Mouse (Mus musculus) kidney, embryonic 16.5 days (tissue): Measurements from ENCODE around the gene Cenpw. TPM values are rescaled to one million over a fixed set of nuclear protein-coding genes. Genes with fewer than 3 reads are reported as not detected.

ENCODE experiments used
- ATAC-seq: fragments of 200-750 bp; cut with Nextera tagmentation; 2 replicates; pipeline ENCODE4 v1.8.0; 2017; ENCODE audit warnings: moderate TSS enrichment; ENCODE audit not compliant: low FRiP score, low TSS enrichment
- H3K27ac ChIP-seq: fragments of 300-500 bp; sonication (generic); 2 replicates; pipeline ENCODE4 v1.5.1; 2014; ENCODE audit warnings: low read length
- H3K27me3 ChIP-seq: fragments of 300-500 bp; sonication (generic); 2 replicates; pipeline ENCODE4 v1.6.1; 2014; ENCODE audit warnings: low read length, control low read depth, mixed read lengths; ENCODE audit not compliant: insufficient read depth
- H3K36me3 ChIP-seq: fragments of 300-500 bp; sonication (generic); 2 replicates; pipeline ENCODE4 v1.6.1; 2014; ENCODE audit warnings: low read length, control low read depth, mixed read lengths; ENCODE audit not compliant: insufficient read depth
- H3K4me1 ChIP-seq: fragments of 300-500 bp; sonication (generic); 2 replicates; pipeline ENCODE4 v1.6.1; 2014; ENCODE audit warnings: low read length, control low read depth, mixed read lengths; ENCODE audit not compliant: insufficient read depth
- H3K4me2 ChIP-seq: fragments of 300-500 bp; sonication (generic); replicated peaks from 2 replicates; pipeline ENCODE4 v1.6.1; 2014; ENCODE audit warnings: low read depth, low read length
- H3K4me3 ChIP-seq: fragments of 300-500 bp; sonication (generic); 2 replicates; pipeline ENCODE4 v1.5.1; 2014; ENCODE audit warnings: mild to moderate bottlenecking, low read length
- H3K9ac ChIP-seq: fragments of 300-500 bp; sonication (generic); replicated peaks from 2 replicates; pipeline ENCODE4 v1.6.1; 2014; ENCODE audit warnings: low read length
- H3K9me3 ChIP-seq: fragments of 300-500 bp; sonication (generic); 2 replicates; pipeline ENCODE4 v1.6.1; 2016; ENCODE audit warnings: low read length, control low read depth
- WGBS: fragments of 180-500 bp; shearing (Covaris S2); extraction: QIAGEN DNeasy Blood & Tissue Kit; methylation state at CpG from one replicate; pipeline ENCODE4 v1.1.7; 2014; 5-methylcytosine and 5-hydroxymethylcytosine counted together
- polyA plus RNA-seq: library from polyadenylated mRNA; unstranded; fragments of >200 nt; fragmentation: Nextera tagmentation; extraction: Ambion mirVana; gene quantifications from 2 replicates; pipeline ENCODE4 v1.2.1, GENCODE M21; 2015

The Cenpw gene
- polyA plus RNA-seq = 49.4 and 56.1 TPM in 2 replicates

- Histone ChIP-seq H3K9me3 (no peaks in the 10 kb centered on the region), H3K27me3 (no peaks in the 10 kb centered on the region), H3K9ac (peak within 1 kb of the TSS; percentile 88), H3K4me3 (peak within 1 kb of the TSS; percentile 91), H3K27ac (0 out of 2 replicates have a peak within 1 kb of the TSS, but pooled peaks have one; percentile 25), H3K36me3 (0 out of 2 replicates have a peak, but pooled peaks cover 2% of the 10 kb centered on the region), H3K4me1 (peaks cover 12% of the 10 kb centered on the region; the same call in 1 of the 2 replicates), H3K4me2 (peak within 1 kb of the TSS; percentile 72)
- peak; percentile 100 for ATAC-seq
- WGBS = under 1% methylated on average over 53 of the region's 55 CpGs
Observed at GRCm38 (mm10) chr10:30199916-30200826, at the start of gene Cenpw. Gene Cenpw (minus strand): TSS chr10:30200560.

GRCm38 (mm10) chr10:30249654-30250053, 49.3 kb upstream of the Cenpw start:
- ATAC-seq = no peak

DNA sequence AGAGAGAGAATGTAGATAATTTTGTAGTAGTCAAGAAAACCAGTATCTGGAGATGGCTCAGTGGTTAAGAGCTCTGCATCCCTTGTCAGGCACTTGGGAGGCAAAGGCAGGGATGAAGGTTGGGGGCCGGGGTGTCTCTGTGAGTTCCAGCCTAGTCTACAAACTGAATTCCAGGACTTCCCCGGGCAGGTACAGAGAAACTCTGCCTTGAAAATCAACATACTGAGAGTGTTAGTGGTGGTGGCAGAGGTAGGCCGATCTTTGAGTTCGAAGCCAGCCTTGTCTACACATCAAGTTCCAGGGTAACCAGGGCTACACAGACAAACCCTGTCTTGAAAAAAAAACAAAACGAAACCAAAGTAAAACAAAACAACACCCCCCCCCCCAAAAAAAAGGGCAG, 859 bp downstream of the Cenpw start:
- Histone ChIP-seq H3K4me2 (peak overlapping the region; percentile 72), H3K27ac (no peak overlapping the region), H3K36me3 (0 out of 2 replicates have a peak, but pooled peaks cover 2% of the 10 kb centered on the region), H3K9ac (peak overlapping the region; percentile 88), H3K4me1 (peaks cover 12% of the 10 kb centered on the region; the same call in 1 of the 2 replicates), H3K9me3 (no peaks in the 10 kb centered on the region), H3K4me3 (peak overlapping the region; percentile 91), H3K27me3 (no peaks in the 10 kb centered on the region)
- 51% methylated on average over 5 of the region's 5 CpGs for WGBS
- no peak for ATAC-seq

More at GRCm38 (mm10) chr10:30249654-30250053, 49.3 kb upstream of the Cenpw start:
- Histone ChIP-seq H3K4me3 (no peak overlapping the region), H3K9ac (no peak overlapping the region), H3K27me3 (no peaks in the 10 kb centered on the region), H3K9me3 (no peaks in the 10 kb centered on the region), H3K36me3 (no peaks in the 10 kb centered on the region), H3K27ac (no peak overlapping the region), H3K4me1 (0 out of 2 replicates have a peak, but pooled peaks cover 3% of the 10 kb centered on the region), H3K4me2 (no peak overlapping the region)
- 63% methylated on average over 3 of the region's 3 CpGs for WGBS

- no peak overlapping the region for H3K4me3 ChIP-seq
- no peak overlapping the region for H3K4me2 ChIP-seq
- no peaks in the 10 kb centered on the region for H3K4me1 ChIP-seq
- H3K27ac ChIP-seq = no peak overlapping the region
- no peaks in the 10 kb centered on the region for H3K36me3 ChIP-seq
- ATAC-seq = no peak
- 59% methylated on average over 4 of the region's 4 CpGs for WGBS
- H3K9ac ChIP-seq = no peak overlapping the region
- H3K27me3 ChIP-seq = no peaks in the 10 kb centered on the region
- no peaks in the 10 kb centered on the region for H3K9me3 ChIP-seq
Observed at GRCm38 (mm10) chr10:30167700-30168099, 32.7 kb downstream of the Cenpw start.
